ENCODE assay signal across 28 mouse cellular contexts in the genomic region with DNA sequence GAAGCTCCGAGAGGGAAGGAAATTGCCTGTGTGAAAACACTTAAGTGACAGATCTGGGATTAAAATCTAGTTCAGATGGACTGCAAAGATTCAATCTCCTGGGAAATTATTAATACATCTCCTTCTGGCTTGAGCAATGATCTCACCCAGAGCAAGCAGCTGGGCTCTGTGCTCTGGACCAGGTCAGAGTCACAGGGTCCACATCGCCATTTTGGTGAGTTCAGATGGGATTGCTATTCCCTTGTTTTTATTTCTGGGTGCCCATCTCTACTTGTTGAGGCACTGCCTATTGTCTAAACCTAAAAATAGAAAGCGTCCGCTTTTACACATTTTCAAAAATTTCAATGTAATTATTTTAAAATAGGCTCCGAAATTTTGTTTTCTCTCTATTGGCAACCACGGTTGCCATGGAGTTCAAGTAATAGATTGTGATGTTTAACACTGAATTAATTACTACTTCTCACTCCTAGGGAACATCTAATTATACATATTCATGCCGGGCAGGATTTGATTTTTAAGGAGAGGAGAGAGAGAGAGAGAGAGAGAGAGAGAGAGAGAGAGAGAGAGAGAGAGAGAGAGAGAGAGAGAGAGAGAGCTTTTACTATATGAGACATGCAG.
DNase-seq lines count a peak whose midpoint lies in the region; ATAC-seq and TF ChIP-seq lines count a peak whose summit lies in the region.
"Had no signal": no experiment of that assay in that cellular context is flagged by ENCODE, and none has a peak within 500 bp of the region (broad histone marks: within the 10 kb centered on the region; RNA-seq: fewer than 3 reads in every experiment).

No protein-coding gene starts in this region.

- no peak for TF ChIP-seq CTCF in layer of hippocampus, adult 2 months (conservative IDR thresholded peaks at IDR 0.05)
- TF ChIP-seq CTCF in brain, embryonic 14.5 days (IDR thresholded peaks at IDR 0.05; ENCODE audit: borderline replicate concordance, extremely low read depth, insufficient read depth, insufficient read length), result no peak

- DNase-seq in layer of hippocampus, adult 2 months (ENCODE audit: low spot score in 2 of 2), result no peak
- DNase-seq in layer of hippocampus, postnatal 25 days (ENCODE audit: extremely low spot score in 1 of 2, low spot score in 1 of 2), result no peak
- DNase-seq in brain, embryonic 14.5 days (ENCODE audit: low read depth), result peak; percentile 59
- DNase-seq in forebrain, embryonic 14.5 days (ENCODE audit: low spot score), result peak; percentile 66
- DNase-seq in telencephalon, adult 2 months (ENCODE audit: low read depth, low spot score), result peak; percentile 69
- DNase-seq in lung, postnatal 25 days (ENCODE audit: low spot score), result no peak
- DNase-seq in midbrain, embryonic 11.5 days (ENCODE audit: low spot score, missing footprints), result no peak
- DNase-seq: adrenal gland, postnatal 25 days; cerebellum, adult 8-10 months; cerebellum, postnatal 36 days; embryo, embryonic 11 days; gastrocnemius, postnatal 14 days; kidney, adult 2 months; kidney, postnatal 36 days; layer of hippocampus, postnatal 36 days; liver, embryonic 13.5 days; lung, adult 18-20 months; midbrain, embryonic 14.5 days; right cerebral cortex, postnatal 4 days; thymus, postnatal 4 days had no signal

- H3K4me3 ChIP-seq in layer of hippocampus, adult 2 months, result no peak overlapping the region
- no peak overlapping the region for H3K4me3 ChIP-seq in forebrain, embryonic 14.5 days (ENCODE audit: low read depth, low read length)
- no peak overlapping the region for H3K4me3 ChIP-seq in midbrain, embryonic 11.5 days (ENCODE audit: low read depth, low read length)
- H3K4me3 ChIP-seq: embryonic facial prominence, embryonic 12.5 days; intestine, embryonic 15.5 days; limb, embryonic 10.5 days; limb, embryonic 15.5 days; liver, embryonic 13.5 days had no signal

- WGBS in forebrain, embryonic 14.5 days, result 59% methylated on average over 7 of the region's 7 CpGs
- 88% methylated on average over 7 of the region's 7 CpGs for WGBS in midbrain, embryonic 11.5 days

- ATAC-seq in forebrain, embryonic 14.5 days, result peak; percentile 73; the same call in 1 of the 2 replicates
- ATAC-seq in midbrain, embryonic 11.5 days (ENCODE audit: low FRiP score), result no peak
- ATAC-seq: CD4-positive, CD25-positive, alpha-beta regulatory T cell, adult 4 months; hindbrain, postnatal 0 days; intestine, embryonic 15.5 days; lung, postnatal 0 days had no signal

- peak overlapping the region; percentile 73 for H3K27ac ChIP-seq in layer of hippocampus, adult 2 months
- no peak overlapping the region for H3K27ac ChIP-seq in forebrain, embryonic 14.5 days (ENCODE audit: low read depth, low read length)
- H3K27ac ChIP-seq in midbrain, embryonic 11.5 days (ENCODE audit: low read depth, low read length), result no peak overlapping the region
- H3K27ac ChIP-seq: embryonic facial prominence, embryonic 12.5 days; hindbrain, postnatal 0 days; intestine, embryonic 15.5 days; limb, embryonic 10.5 days; limb, embryonic 15.5 days; liver, embryonic 13.5 days; macrophage had no signal

- no peak for TF ChIP-seq POLR2A in brain, embryonic 14.5 days (IDR thresholded peaks at IDR 0.05; ENCODE audit: borderline replicate concordance, extremely low read depth, insufficient read depth, insufficient read length, poor library complexity, severe bottlenecking)

- H3K27me3 ChIP-seq in forebrain, embryonic 14.5 days (replicated peaks; ENCODE audit: control insufficient read depth, insufficient read depth, low read length), result no peaks in the 10 kb centered on the region
- H3K27me3 ChIP-seq in midbrain, embryonic 11.5 days (ENCODE audit: control insufficient read depth, insufficient read depth, low read length), result no peaks in the 10 kb centered on the region
- H3K27me3 ChIP-seq: embryonic facial prominence, embryonic 12.5 days; intestine, embryonic 15.5 days; limb, embryonic 15.5 days; liver, embryonic 13.5 days had no signal

- H3K9me3 ChIP-seq in forebrain, embryonic 14.5 days (replicated peaks; ENCODE audit: control insufficient read depth, low read length), result no peaks in the 10 kb centered on the region
- H3K9me3 ChIP-seq in midbrain, embryonic 11.5 days (ENCODE audit: control insufficient read depth, low read length), result no peaks in the 10 kb centered on the region
- H3K9me3 ChIP-seq: embryonic facial prominence, embryonic 12.5 days; intestine, embryonic 15.5 days; limb, embryonic 10.5 days; limb, embryonic 15.5 days; liver, embryonic 13.5 days had no signal

- H3K9ac ChIP-seq in forebrain, embryonic 14.5 days (ENCODE audit: low read length), result no peak overlapping the region
- H3K9ac ChIP-seq in midbrain, embryonic 11.5 days (ENCODE audit: low read length), result no peak overlapping the region
- H3K9ac ChIP-seq: embryonic facial prominence, embryonic 12.5 days; intestine, embryonic 15.5 days; limb, embryonic 15.5 days; liver, embryonic 13.5 days had no signal

- H3K4me1 ChIP-seq in forebrain, embryonic 14.5 days (ENCODE audit: control insufficient read depth, insufficient read depth, low read length), result peaks cover 5% of the 10 kb centered on the region
- H3K4me1 ChIP-seq in midbrain, embryonic 11.5 days (ENCODE audit: control insufficient read depth, insufficient read depth, low read length), result no peaks in the 10 kb centered on the region
- H3K4me1 ChIP-seq: embryonic facial prominence, embryonic 12.5 days; intestine, embryonic 15.5 days; limb, embryonic 10.5 days; limb, embryonic 15.5 days; liver, embryonic 13.5 days had no signal

- H3K36me3 ChIP-seq in forebrain, embryonic 14.5 days (ENCODE audit: control insufficient read depth, insufficient read depth, low read length), result no peaks in the 10 kb centered on the region
- H3K36me3 ChIP-seq in midbrain, embryonic 11.5 days (ENCODE audit: control insufficient read depth, insufficient read depth, low read length), result no peaks in the 10 kb centered on the region
- H3K36me3 ChIP-seq: embryonic facial prominence, embryonic 12.5 days; intestine, embryonic 15.5 days; limb, embryonic 10.5 days; limb, embryonic 15.5 days; liver, embryonic 13.5 days had no signal

- no peak overlapping the region for H3K4me2 ChIP-seq in forebrain, embryonic 14.5 days (ENCODE audit: low read length)
- no peak overlapping the region for H3K4me2 ChIP-seq in midbrain, embryonic 11.5 days
- H3K4me2 ChIP-seq: embryonic facial prominence, embryonic 12.5 days; intestine, embryonic 15.5 days; limb, embryonic 15.5 days; liver, embryonic 13.5 days had no signal

Comparison
In these comparisons a context has a peak if more than half of its experiments do, and no peak if none do; other contexts are left out.
1. DNase-seq: peak in brain, embryonic 14.5 days (single experiment), forebrain, embryonic 14.5 days (single experiment) and telencephalon, adult 2 months (single experiment); none in layer of hippocampus, adult 2 months (0 of 2), layer of hippocampus, postnatal 25 days (0 of 2), lung, postnatal 25 days (single experiment) and midbrain, embryonic 11.5 days (single experiment).